Mouse (Mus musculus) cerebellum, adult 2 months (tissue): ENCODE data around the gene Fut8. TPM values are rescaled to one million over a fixed set of nuclear protein-coding genes. Genes with fewer than 3 reads are reported as not detected.

Experiments used
- DNase-seq, 2 experiments: peaks; one replicate each; pipeline ENCODE4 v3.0.0; 2021
- H3K27ac ChIP-seq: fragments of 200-500 bp; 2 replicates; pipeline ENCODE4 v1.5.1; 2012; ENCODE audit warnings: low read length, control low read depth, inconsistent platforms; ENCODE audit not compliant: insufficient read depth
- H3K27me3 ChIP-seq: fragments of 200-500 bp; 2 replicates; pipeline ENCODE4 v1.6.1; 2012; ENCODE audit warnings: inconsistent platforms, mild to moderate bottlenecking, low read length, moderate library complexity; ENCODE audit not compliant: control insufficient read depth, insufficient read depth
- H3K4me1 ChIP-seq: fragments of 200-500 bp; 2 replicates; pipeline ENCODE4 v1.6.1; 2011; ENCODE audit warnings: low read length; ENCODE audit not compliant: control insufficient read depth, insufficient read depth
- H3K4me3 ChIP-seq: fragments of 200-500 bp; replicated peaks from 2 replicates; pipeline ENCODE3; 2011; ENCODE audit warnings: mild to moderate bottlenecking, low read depth, low read length, control low read depth; ENCODE audit not compliant: insufficient read depth
- CTCF ChIP-seq: fragments of 200-500 bp; IDR thresholded peaks from 2 replicates; pipeline ENCODE4 v1.5.1; 2011; ENCODE audit warnings: low read depth, mild to moderate bottlenecking, control low read depth, low read length, moderate library complexity, borderline replicate concordance; ENCODE audit not compliant: insufficient read depth
- POLR2A ChIP-seq: fragments of 200-500 bp; IDR thresholded peaks from 2 replicates; pipeline ENCODE4 v1.6.1; 2011; ENCODE audit warnings: low read length, control low read depth, borderline replicate concordance; ENCODE audit not compliant: insufficient read depth
- WGBS: fragments of 180-500 bp; shearing (Covaris S2); methylation state at CpG from one replicate; pipeline ENCODE4 v1.1.7; 2018; 5-methylcytosine and 5-hydroxymethylcytosine counted together
- polyA plus RNA-seq: library from polyadenylated mRNA; depleted of rRNA; stranded (reverse); fragments of >200 nt; gene quantifications from 2 replicates; pipeline ENCODE4 v1.2.3, GENCODE M21; 2012

Gene Fut8
- polyA plus RNA-seq, 1 experiment = 47.4 TPM

GRCm38 (mm10) chr12:77211695-77212208, 26.2 kb upstream of the Fut8 start:
- WGBS = 89% methylated on average over 7 of the region's 7 CpGs

GRCm38 (mm10) chr12:77213896-77214564, 23.9 kb upstream of the Fut8 start:
- WGBS = 85% methylated on average over 6 of the region's 6 CpGs
- TF ChIP-seq POLR2A (no peak), CTCF (no peak)
- Histone ChIP-seq H3K4me3 (no peak overlapping the region), H3K27me3 (no peaks in the 10 kb centered on the region), H3K4me1 (no peaks in the 10 kb centered on the region), H3K27ac (no peak overlapping the region)
- DNase-seq = no peak

More at GRCm38 (mm10) chr12:77211695-77212208, 26.2 kb upstream of the Fut8 start:
- no peak for TF ChIP-seq CTCF
- TF ChIP-seq POLR2A = no peak
- Histone ChIP-seq H3K4me3 (no peak overlapping the region), H3K27me3 (no peaks in the 10 kb centered on the region), H3K4me1 (no peaks in the 10 kb centered on the region), H3K27ac (no peak overlapping the region)
- DNase-seq = no peak

- Histone ChIP-seq H3K4me3 (no peak overlapping the region), H3K27me3 (no peaks in the 10 kb centered on the region), H3K4me1 (no peaks in the 10 kb centered on the region), H3K27ac (no peak overlapping the region)
- no peak for TF ChIP-seq CTCF
- TF ChIP-seq POLR2A = no peak
- WGBS = 89% methylated on average over 3 of the region's 3 CpGs
- DNase-seq = no peak
These were observed 23.4 kb upstream of the Fut8 start for GRCm38 (mm10) chr12:77214565-77214909.

GRCm38 (mm10) chr12:77216511-77217192, 21.3 kb upstream of the Fut8 start:
- DNase-seq = no peak
- TF ChIP-seq CTCF (no peak), POLR2A (no peak)
- Histone ChIP-seq H3K27me3 (no peaks in the 10 kb centered on the region), H3K27ac (no peak overlapping the region), H3K4me3 (no peak overlapping the region), H3K4me1 (no peaks in the 10 kb centered on the region)
- WGBS = 80% methylated on average over 11 of the region's 11 CpGs

- H3K4me3 ChIP-seq = no peak overlapping the region
- H3K27me3 ChIP-seq = no peaks in the 10 kb centered on the region
- no peaks in the 10 kb centered on the region for H3K4me1 ChIP-seq
- H3K27ac ChIP-seq = no peak overlapping the region
- no peak for DNase-seq
- TF ChIP-seq CTCF (no peak), POLR2A (no peak)
- WGBS = 85% methylated on average over 5 of the region's 5 CpGs
These were observed 17.3 kb upstream of the Fut8 start for GRCm38 (mm10) chr12:77220616-77221015.

- Histone ChIP-seq H3K4me3 (no peak overlapping the region), H3K4me1 (no peaks in the 10 kb centered on the region), H3K27me3 (no peaks in the 10 kb centered on the region), H3K27ac (no peak overlapping the region)
- TF ChIP-seq POLR2A (no peak), CTCF (no peak)
- DNase-seq = no peak
- 93% methylated on average over 6 of the region's 6 CpGs for WGBS
These were observed 15.6 kb upstream of the Fut8 start for GRCm38 (mm10) chr12:77222272-77222874.

GRCm38 (mm10) chr12:77223595-77223994, 14.3 kb upstream of the Fut8 start:
- H3K4me3 ChIP-seq = no peak overlapping the region
- DNase-seq = peak; percentile 24 to 58
- no peak for TF ChIP-seq POLR2A
- TF ChIP-seq CTCF = no peak
- H3K27ac ChIP-seq = no peak overlapping the region
- WGBS = 68% methylated on average over 3 of the region's 3 CpGs
- H3K4me1 ChIP-seq = no peaks in the 10 kb centered on the region
- no peaks in the 10 kb centered on the region for H3K27me3 ChIP-seq
